Mouse (Mus musculus) brain, embryonic 14.5 days (tissue): ENCODE data around the gene Gm3604.
"Not testable (repeated sequence)": the region's sequence is repeated elsewhere in the genome, so short reads cannot be mapped to it uniquely, and the experiment has no call there.

Experiments used
- CTCF ChIP-seq: fragments of 200-500 bp; IDR thresholded peaks from 2 replicates; pipeline ENCODE4 v1.5.1; 2012; ENCODE audit warnings: inconsistent platforms, mild to moderate bottlenecking, moderate library complexity, borderline replicate concordance; ENCODE audit not compliant: insufficient read depth, insufficient read length; ENCODE audit errors: extremely low read depth
- POLR2A ChIP-seq: fragments of 200-500 bp; IDR thresholded peaks from 2 replicates; pipeline ENCODE4 v1.6.1; 2012; ENCODE audit warnings: mild to moderate bottlenecking, inconsistent platforms, borderline replicate concordance; ENCODE audit not compliant: poor library complexity, insufficient read depth, insufficient read length, severe bottlenecking; ENCODE audit errors: extremely low read depth

DNA sequence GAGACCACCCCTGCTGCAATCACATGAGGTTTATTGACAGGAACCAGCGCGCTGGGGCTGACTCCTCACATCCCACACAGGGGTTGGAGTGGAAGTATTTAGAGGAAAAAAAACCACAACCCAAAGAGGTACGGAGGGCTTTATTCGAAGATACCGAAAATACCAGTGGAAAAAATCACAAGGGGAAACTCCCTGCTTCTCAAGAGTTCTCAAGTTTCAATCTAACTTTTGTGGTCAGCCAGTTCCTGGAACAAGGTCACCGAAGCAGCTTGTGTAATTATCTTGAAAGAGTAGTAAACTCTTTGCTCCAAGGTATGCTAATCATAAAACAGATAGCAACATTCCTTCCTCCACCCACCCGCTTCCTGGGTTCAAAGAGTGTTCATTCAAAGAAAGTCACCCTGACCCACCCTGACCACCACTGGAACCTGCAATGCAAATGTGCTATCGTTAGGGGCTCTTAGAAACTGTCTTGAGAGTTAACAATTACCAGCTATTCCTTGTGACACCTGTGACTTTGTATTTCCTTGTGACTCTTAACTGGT lies 7.2 kb upstream of the Gm3604 start:
- not testable (repeated sequence) for TF ChIP-seq CTCF, POLR2A
